Mouse (Mus musculus) MEL (cell line): ENCODE data around the gene Prr19. TPM values are rescaled to one million over a fixed set of nuclear protein-coding genes. Genes with fewer than 3 reads are reported as not detected.

Experiments
- DNase-seq: peaks from one replicate; pipeline ENCODE4 v3.0.0; 2011; ENCODE audit warnings: low read depth, low spot score
- H3K27ac ChIP-seq: 2 replicates; pipeline ENCODE4 v1.5.1; 2012; ENCODE audit warnings: low read depth, mild to moderate bottlenecking, control low read depth, low read length, moderate library complexity; ENCODE audit not compliant: control insufficient read depth
- H3K27me3 ChIP-seq, 2 experiments: fragments of 150-350 bp in 1 of 2; sonication (generic) in 1 of 2; 2 replicates each; pipeline ENCODE4 v1.6.1; 2012; ENCODE audit warnings: low read length in 2 of 2, mild to moderate bottlenecking in 2 of 2, improper control_type of control experiment in 1 of 2, moderate library complexity in 1 of 2; ENCODE audit not compliant: insufficient read depth in 2 of 2, control insufficient read depth in 1 of 2
- H3K36me3 ChIP-seq, 2 experiments: 2 replicates each; pipeline ENCODE4 v1.6.1; 2012 to 2014; ENCODE audit warnings: low read length in 2 of 2, improper control_type of control experiment in 1 of 2, inconsistent platforms in 1 of 2, mild to moderate bottlenecking in 1 of 2; ENCODE audit not compliant: insufficient read depth in 2 of 2, control insufficient read depth in 1 of 2
- H3K4me1 ChIP-seq, 2 experiments: fragments of 150-350 bp in 1 of 2; sonication (generic) in 1 of 2; 2 replicates each; pipeline ENCODE4 v1.6.1; 2012; ENCODE audit warnings: low read length in 2 of 2, improper control_type of control experiment in 1 of 2, mild to moderate bottlenecking in 1 of 2; ENCODE audit not compliant: insufficient read depth in 2 of 2, control insufficient read depth in 1 of 2
- H3K4me3 ChIP-seq, 2 experiments: fragments of 150-350 bp in 1 of 2; sonication (generic) in 1 of 2; 2 replicates each; pipeline ENCODE4 v1.5.1; 2012; ENCODE audit warnings: low read depth in 2 of 2, low read length in 2 of 2, mild to moderate bottlenecking in 2 of 2, moderate library complexity in 2 of 2, control low read depth in 1 of 2, improper control_type of control experiment in 1 of 2; ENCODE audit not compliant: control insufficient read depth in 1 of 2, insufficient read depth in 1 of 2
- H3K79me2 ChIP-seq: 2 replicates; pipeline ENCODE4 v1.6.1; 2012; ENCODE audit warnings: mild to moderate bottlenecking, low read length, moderate library complexity; ENCODE audit not compliant: control insufficient read depth, poor library complexity, insufficient read depth
- H3K9ac ChIP-seq: 2 replicates; pipeline ENCODE4 v1.6.1; 2012; ENCODE audit warnings: low read depth, mild to moderate bottlenecking, control low read depth, low read length, moderate library complexity; ENCODE audit not compliant: control insufficient read depth, poor library complexity, severe bottlenecking
- H3K9me3 ChIP-seq: fragments of 150-350 bp; sonication (generic); replicated peaks from 2 replicates; pipeline ENCODE4 v1.6.1; 2012; ENCODE audit warnings: mild to moderate bottlenecking, low read length, improper control_type of control experiment, moderate library complexity; ENCODE audit not compliant: insufficient read depth
- BHLHE40 ChIP-seq: IDR thresholded peaks from 2 replicates; pipeline ENCODE4 v1.6.1; 2012; ENCODE audit warnings: low read depth, mild to moderate bottlenecking, inconsistent platforms, low read length, improper control_type of control experiment, borderline replicate concordance
- ELF1 ChIP-seq: IDR thresholded peaks from 2 replicates; pipeline ENCODE4 v1.6.1; 2014; ENCODE audit warnings: low read depth, mild to moderate bottlenecking, inconsistent platforms, low read length, improper control_type of control experiment, moderate library complexity
- GABPA ChIP-seq: IDR thresholded peaks from 2 replicates; pipeline ENCODE4 v1.6.1; 2012; ENCODE audit warnings: low read depth, mild to moderate bottlenecking, inconsistent platforms, low read length, improper control_type of control experiment, moderate library complexity
- HCFC1 ChIP-seq: IDR thresholded peaks from 2 replicates; pipeline ENCODE4 v1.6.1; 2012; ENCODE audit warnings: low read depth, mild to moderate bottlenecking, inconsistent platforms, low read length, improper control_type of control experiment, moderate library complexity
- JUND ChIP-seq: IDR thresholded peaks from 2 replicates; pipeline ENCODE4 v1.6.1; 2011; ENCODE audit warnings: low read depth, mild to moderate bottlenecking, improper control_type of control experiment, low read length
- KAT2A ChIP-seq: conservative IDR thresholded peaks from 2 replicates; pipeline ENCODE4 v1.6.1; 2012; ENCODE audit warnings: low read depth, low read length, improper control_type of control experiment, inconsistent platforms
- MAFK ChIP-seq: IDR thresholded peaks from 2 replicates; pipeline ENCODE4 v1.6.1; 2011; ENCODE audit warnings: low read depth, mild to moderate bottlenecking, low read length, improper control_type of control experiment, borderline replicate concordance
- MYC ChIP-seq: IDR thresholded peaks from 2 replicates; pipeline ENCODE4 v1.6.1; 2011; ENCODE audit warnings: low read depth, mild to moderate bottlenecking, low read length, improper control_type of control experiment, moderate library complexity
- NRF1 ChIP-seq: IDR thresholded peaks from 2 replicates; pipeline ENCODE4 v1.6.1; 2014; ENCODE audit warnings: low read depth, mild to moderate bottlenecking, inconsistent platforms, low read length, improper control_type of control experiment, moderate library complexity; ENCODE audit not compliant: poor library complexity, insufficient read depth, severe bottlenecking
- RCOR1 ChIP-seq: IDR thresholded peaks from 2 replicates; pipeline ENCODE4 v1.6.1; 2012; ENCODE audit warnings: low read depth, mild to moderate bottlenecking, inconsistent platforms, low read length, improper control_type of control experiment
- SMC3 ChIP-seq: IDR thresholded peaks from 2 replicates; pipeline ENCODE4 v1.6.1; 2011; ENCODE audit warnings: low read depth, low read length, improper control_type of control experiment
- TAL1 ChIP-seq: IDR thresholded peaks from 2 replicates; pipeline ENCODE4 v1.6.1; 2012; ENCODE audit warnings: mild to moderate bottlenecking, inconsistent platforms, low read length, moderate library complexity, mixed read lengths
- USF1 ChIP-seq: IDR thresholded peaks from 2 replicates; pipeline ENCODE4 v1.6.1; 2014; ENCODE audit warnings: low read depth, mild to moderate bottlenecking, inconsistent platforms, low read length, improper control_type of control experiment, moderate library complexity
- ZKSCAN1 ChIP-seq: IDR thresholded peaks from 2 replicates; pipeline ENCODE4 v1.6.1; 2012; ENCODE audit warnings: low read depth, mild to moderate bottlenecking, inconsistent platforms, low read length, improper control_type of control experiment, moderate library complexity
- ZNF384 ChIP-seq: IDR thresholded peaks from 2 replicates; pipeline ENCODE4 v1.6.1; 2012; ENCODE audit warnings: low read depth, mild to moderate bottlenecking, inconsistent platforms, low read length, improper control_type of control experiment
- polyA plus RNA-seq, 2 experiments: library from polyadenylated mRNA; stranded (reverse) in 1 of 2; unstranded in 1 of 2; fragments of >175 nt in 1 of 2; fragments of >200 nt in 1 of 2; gene quantifications; 2 replicates each; pipeline versions ENCODE4 v1.2.1 to v1.2.4; 2012; ENCODE audit warnings: low replicate concordance in 2 of 2, low read depth in 1 of 2; ENCODE audit not compliant: insufficient read length in 2 of 2, insufficient read depth in 1 of 2, missing spikeins in 1 of 2
- total RNA-seq: library from RNA; depleted of rRNA; stranded (reverse); fragments of 300-350 nt; gene quantifications from 2 replicates; pipeline ENCODE4 v1.2.3, GENCODE M21; 2012

Gene Prr19
- total and polyA plus RNA-seq, 3 experiments, result 0.11 TPM; not detected in 2

GRCm38 (mm10) chr7:25334472-25334871, 33.3 kb downstream of the Prr19 start:
- DNase-seq, result no peak
- Histone ChIP-seq H3K27ac (no peak overlapping the region), H3K4me3 (no peak overlapping the region), H3K79me2 (no peaks in the 10 kb centered on the region), H3K36me3 (no peaks in the 10 kb centered on the region), H3K9me3 (no peaks in the 10 kb centered on the region), H3K9ac (no peak overlapping the region), H3K27me3 (no peaks in the 10 kb centered on the region), H3K4me1 (no peaks in the 10 kb centered on the region)
- TF ChIP-seq USF1, result no peak
- no peak for TF ChIP-seq BHLHE40

GRCm38 (mm10) chr7:25339329-25339728, 38.1 kb downstream of the Prr19 start:
- TF ChIP-seq NRF1 (no peak), ELF1 (no peak), HCFC1 (no peak), MYC (no peak), MAFK (no peak), JUND (no peak), ZKSCAN1 (no peak), GABPA (no peak), RCOR1 (no peak), ZNF384 (no peak), SMC3 (no peak), TAL1 (no peak), KAT2A (no peak), BHLHE40 (no peak)
- H3K9ac ChIP-seq, result no peak overlapping the region
- H3K9me3 ChIP-seq, result no peaks in the 10 kb centered on the region
- 0 out of 4 replicates have a peak, but pooled peaks cover 0 to 2% of the 10 kb centered on the region in 2 experiments for H3K36me3 ChIP-seq
- H3K4me3 ChIP-seq, result no peak overlapping the region
- no peaks in the 10 kb centered on the region for H3K4me1 ChIP-seq
- no peaks in the 10 kb centered on the region for H3K27me3 ChIP-seq
- H3K27ac ChIP-seq, result no peak overlapping the region
- DNase-seq, result no peak
- no peaks in the 10 kb centered on the region for H3K79me2 ChIP-seq
